In genomic region chr8:115110423-115110822, GRCm38 (mm10) we compare ENCODE assay signal across 14 mouse cellular contexts.
DNase-seq lines count a peak whose midpoint lies in the region; ATAC-seq and TF ChIP-seq lines count a peak whose summit lies in the region.
"Had no signal": no experiment of that assay in that cellular context is flagged by ENCODE, and none has a peak within 500 bp of the region (broad histone marks: within the 10 kb centered on the region; RNA-seq: fewer than 3 reads in every experiment).

No protein-coding gene starts in this region.

- no peaks in the 10 kb centered on the region for H3K36me3 ChIP-seq in heart, embryonic 14.5 days (ENCODE audit: control insufficient read depth, insufficient read depth, low read length)
- no peaks in the 10 kb centered on the region for H3K36me3 ChIP-seq in forebrain, postnatal 0 days (ENCODE audit: insufficient read depth)
- H3K36me3 ChIP-seq: embryonic facial prominence, embryonic 13.5 days; limb, embryonic 12.5 days; lung, embryonic 15.5 days had no signal

- WGBS in heart, embryonic 14.5 days: 61% methylated on average over 9 of the region's 9 CpGs
- 82% methylated on average over 9 of the region's 9 CpGs for WGBS in forebrain, postnatal 0 days

- intact Hi-C loops in heart, postnatal 14 days (cut with DNase I): no loop called here

- no peak overlapping the region for H3K9ac ChIP-seq in heart, embryonic 14.5 days (ENCODE audit: low read length)
- H3K9ac ChIP-seq in forebrain, postnatal 0 days: no peak overlapping the region
- H3K9ac ChIP-seq: embryonic facial prominence, embryonic 13.5 days; limb, embryonic 12.5 days; lung, embryonic 15.5 days had no signal

- ATAC-seq in heart, embryonic 14.5 days (ENCODE audit: insufficient number of reproducible peaks, insufficient read depth, low FRiP score, low read depth): no peak
- ATAC-seq in erythroid progenitor cell, adult 5-6 weeks (replicated peaks; ENCODE audit: low FRiP score, poor library complexity, severe bottlenecking): no peak
- no peak for ATAC-seq in forebrain, postnatal 0 days
- ATAC-seq in frontal cortex, adult (ENCODE audit: low TSS enrichment): no peak
- ATAC-seq: forebrain, embryonic 14.5 days had no signal

- H3K9me3 ChIP-seq in heart, embryonic 14.5 days (ENCODE audit: control insufficient read depth, low read length): no peaks in the 10 kb centered on the region
- no peaks in the 10 kb centered on the region for H3K9me3 ChIP-seq in forebrain, postnatal 0 days (ENCODE audit: low read length)
- H3K9me3 ChIP-seq: embryonic facial prominence, embryonic 13.5 days; limb, embryonic 12.5 days; lung, embryonic 15.5 days had no signal

- no peak for DNase-seq in heart, postnatal 14 days
- peak; percentile 5 to 10 for DNase-seq in B cell, adult 2 months
- DNase-seq in c-Kit-positive CD71-negative TER-119-negative erythroid progenitor cells, embryonic 14.5 days (ENCODE audit: low read depth): peak; percentile 20
- DNase-seq in naive thymus-derived CD4-positive, alpha-beta T cell, adult 2 months (ENCODE audit: low read depth): peak; percentile 56
- DNase-seq in forebrain, postnatal 0 days: no peak
- DNase-seq: cerebellum, postnatal 10 days; gastrocnemius, postnatal 36 days had no signal

- no peak for TF ChIP-seq CTCF in forebrain, postnatal 0 days (IDR thresholded peaks at IDR 0.05; ENCODE audit: low read depth)

- no peaks in the 10 kb centered on the region for H3K27me3 ChIP-seq in heart, embryonic 14.5 days (ENCODE audit: control insufficient read depth, insufficient read depth, low read length)
- no peaks in the 10 kb centered on the region; the same call in 1 of the 2 replicates for H3K27me3 ChIP-seq in forebrain, postnatal 0 days (ENCODE audit: insufficient read depth, low read length)
- H3K27me3 ChIP-seq: embryonic facial prominence, embryonic 13.5 days; limb, embryonic 12.5 days; lung, embryonic 15.5 days had no signal

- no peak overlapping the region for H3K4me3 ChIP-seq in heart, embryonic 14.5 days (ENCODE audit: control insufficient read depth in 1 of 2, insufficient read depth in 1 of 2, low read depth in 1 of 2, low read length in 2 of 2)
- no peak overlapping the region for H3K4me3 ChIP-seq in forebrain, postnatal 0 days (ENCODE audit: low read depth, low read length)
- H3K4me3 ChIP-seq: embryonic facial prominence, embryonic 13.5 days; limb, embryonic 12.5 days; lung, embryonic 15.5 days had no signal

- peaks cover 3 to 4% of the 10 kb centered on the region in 2 experiments; a peak in 3 of 4 replicates for H3K4me1 ChIP-seq in heart, embryonic 14.5 days (ENCODE audit: control insufficient read depth in 2 of 2, insufficient read depth in 2 of 2, low read length in 2 of 2)
- H3K4me1 ChIP-seq in forebrain, postnatal 0 days (ENCODE audit: insufficient read depth): no peaks in the 10 kb centered on the region
- H3K4me1 ChIP-seq: lung, embryonic 15.5 days had no signal

- H3K27ac ChIP-seq in heart, embryonic 14.5 days (replicated peaks in 1 of 2; ENCODE audit: control insufficient read depth in 1 of 2, insufficient read depth in 1 of 2, low read depth in 2 of 2, low read length in 2 of 2): no peak overlapping the region
- no peak overlapping the region for H3K27ac ChIP-seq in forebrain, postnatal 0 days (ENCODE audit: low read depth, low read length)
- H3K27ac ChIP-seq: embryonic facial prominence, embryonic 13.5 days; limb, embryonic 12.5 days; lung, embryonic 15.5 days had no signal

- H3K4me2 ChIP-seq in heart, embryonic 14.5 days (ENCODE audit: low read length): peak overlapping the region; percentile 4; the same call in 1 of the 2 replicates
- no peak overlapping the region for H3K4me2 ChIP-seq in forebrain, postnatal 0 days (ENCODE audit: low read depth)
- H3K4me2 ChIP-seq: embryonic facial prominence, embryonic 13.5 days; limb, embryonic 12.5 days; lung, embryonic 15.5 days had no signal

Comparison
In these comparisons a context has a peak if more than half of its experiments do, and no peak if none do; other contexts are left out.
1. DNase-seq: peak in B cell, adult 2 months (2 of 2), c-Kit-positive CD71-negative TER-119-negative erythroid progenitor cells, embryonic 14.5 days (single experiment) and naive thymus-derived CD4-positive, alpha-beta T cell, adult 2 months (single experiment); none in heart, postnatal 14 days (0 of 2) and forebrain, postnatal 0 days (single experiment).